Mouse (Mus musculus) embryonic stem cell, embryonic (primary cell): ENCODE measurements at regions not wholly inside any gene's neighbourhood (a gene's known extent, or its start where the extent isn't known, plus 50 kb on each side); places are given as distances from the start of the nearest gene placed in this dataset.

Experiments used
- CTCF ChIA-PET, 4 experiments: fragments of 300-600 bp in 2 of 4; fragments of 350-600 bp in 2 of 4; sonication (Branson Sonifier 250); formaldehyde crosslinking; loops; one replicate each; lab custom pipeline; 2022; ENCODE audit warnings: inconsistent platforms in 2 of 4; lab: Charles Lee
- POLR2A ChIA-PET, 4 experiments: fragments of 300-600 bp in 2 of 4; fragments of 350-600 bp in 2 of 4; sonication (Branson Sonifier 250); formaldehyde crosslinking; loops; one replicate each; lab custom pipeline; 2022; ENCODE audit warnings: antibody characterized with exemption in 4 of 4, inconsistent platforms in 1 of 4; lab: Charles Lee

- ChIA-PET POLR2A (no interaction called here), CTCF (no interaction called here)
Observed at GRCm38 (mm10) chr3:39062415-39062814, 175.7 kb downstream of the Fat4 start.

- ChIA-PET POLR2A (no interaction called here), CTCF (no interaction called here)
Observed at GRCm38 (mm10) chr3:39065457-39065856, 178.7 kb downstream of the Fat4 start.

- CTCF ChIA-PET = no interaction called here
- POLR2A ChIA-PET = no interaction called here
Observed at GRCm38 (mm10) chr3:39069011-39069410, 182.3 kb downstream of the Fat4 start.

GRCm38 (mm10) chr3:39082678-39083270, 196.0 kb downstream of the Fat4 start:
- POLR2A ChIA-PET = interaction anchor here in 1 of 4 experiments (0.7 kb wide), 1 partner anchor 12 kb away, joined by 3 read pairs; no protein-coding TSS in a partner anchor

GRCm38 (mm10) chr3:39088948-39089347, 202.2 kb downstream of the Fat4 start:
- POLR2A ChIA-PET = no interaction called here
- CTCF ChIA-PET = no interaction called here

More at GRCm38 (mm10) chr3:39082678-39083270, 196.0 kb downstream of the Fat4 start:
- CTCF ChIA-PET = interaction anchor here in 2 of 4 experiments (0.5 to 0.7 kb wide), 2 partner anchors 1309 to 1331 kb away, joined by 3 read pairs; no protein-coding TSS in a partner anchor

- POLR2A ChIA-PET = no interaction called here
- CTCF ChIA-PET = no interaction called here
Observed at GRCm38 (mm10) chr3:39102324-39102723, 215.6 kb downstream of the Fat4 start.

GRCm38 (mm10) chr3:39109756-39110392, 223.1 kb downstream of the Fat4 start:
- ChIA-PET POLR2A (no interaction called here), CTCF (no interaction called here)

GRCm38 (mm10) chr3:39114056-39114455, 227.3 kb downstream of the Fat4 start:
- ChIA-PET POLR2A (no interaction called here), CTCF (no interaction called here)

- CTCF ChIA-PET = no interaction called here
- POLR2A ChIA-PET = no interaction called here
Observed at GRCm38 (mm10) chr3:39114826-39115225, 228.1 kb downstream of the Fat4 start.

GRCm38 (mm10) chr3:39115441-39115840, 228.7 kb downstream of the Fat4 start:
- CTCF ChIA-PET = no interaction called here
- POLR2A ChIA-PET = interaction anchor here in 1 of 4 experiments (0.6 kb wide), 1 partner anchor 237 kb away, joined by 7 read pairs; no protein-coding TSS in a partner anchor

- POLR2A ChIA-PET = no interaction called here
- CTCF ChIA-PET = interaction anchor here in 1 of 4 experiments (0.6 kb wide), 1 partner anchor 30 kb away, joined by 3 read pairs; no protein-coding TSS in a partner anchor
Observed at GRCm38 (mm10) chr3:39122250-39122649, 235.5 kb downstream of the Fat4 start.

- CTCF ChIA-PET = no interaction called here
Observed at GRCm38 (mm10) chr3:39130532-39130931, 243.8 kb downstream of the Fat4 start.

GRCm38 (mm10) chr3:39165006-39165667, 278.4 kb downstream of the Fat4 start:
- CTCF ChIA-PET = no interaction called here
- POLR2A ChIA-PET = no interaction called here

More at GRCm38 (mm10) chr3:39130532-39130931, 243.8 kb downstream of the Fat4 start:
- POLR2A ChIA-PET = no interaction called here

GRCm38 (mm10) chr3:39182646-39183045, 295.9 kb downstream of the Fat4 start:
- ChIA-PET POLR2A (no interaction called here), CTCF (no interaction called here)

- ChIA-PET POLR2A (no interaction called here), CTCF (interaction anchor here in 1 of 4 experiments (0.6 kb wide), 1 partner anchor 717 kb away, joined by 5 read pairs; no protein-coding TSS in a partner anchor)
Observed at GRCm38 (mm10) chr3:39195102-39195501, 308.4 kb downstream of the Fat4 start.

- POLR2A ChIA-PET = interaction anchor here in 1 of 4 experiments (0.6 kb wide), 1 partner anchor 14 kb away, joined by 3 read pairs; no protein-coding TSS in a partner anchor
- CTCF ChIA-PET = no interaction called here
Observed at GRCm38 (mm10) chr3:39202662-39203061, 315.9 kb downstream of the Fat4 start.

GRCm38 (mm10) chr3:39208651-39209050, 321.9 kb downstream of the Fat4 start:
- POLR2A ChIA-PET = no interaction called here

GRCm38 (mm10) chr3:39209382-39210165, 322.8 kb downstream of the Fat4 start:
- ChIA-PET POLR2A (no interaction called here), CTCF (no interaction called here)

More at GRCm38 (mm10) chr3:39208651-39209050, 321.9 kb downstream of the Fat4 start:
- CTCF ChIA-PET = no interaction called here

GRCm38 (mm10) chr3:39211670-39212069, 324.9 kb downstream of the Fat4 start:
- CTCF ChIA-PET = interaction anchor here in 2 of 4 experiments (0.6 to 1.1 kb wide), 2 partner anchors 9 to 470 kb away, joined by 3 read pairs; no protein-coding TSS in a partner anchor
- POLR2A ChIA-PET = no interaction called here
